Mouse (Mus musculus) thymus, adult 2 months (tissue): ENCODE measurements at regions not wholly inside any gene's neighbourhood (a gene's known extent, or its start where the extent isn't known, plus 50 kb on each side); places are given as distances from the start of the nearest gene placed in this dataset.

Experiments
- CTCF ChIP-seq: fragments of 200-500 bp; IDR thresholded peaks from 2 replicates; pipeline ENCODE4 v1.5.1; 2012; ENCODE audit warnings: mild to moderate bottlenecking, control low read depth, low read length, moderate library complexity, borderline replicate concordance; ENCODE audit not compliant: control insufficient read depth, poor library complexity, insufficient read depth; ENCODE audit errors: extremely low read depth
- POLR2A ChIP-seq: fragments of 200-500 bp; IDR thresholded peaks from 2 replicates; pipeline ENCODE4 v1.6.1; 2012; ENCODE audit warnings: mild to moderate bottlenecking, low read length, control low read depth, moderate library complexity; ENCODE audit not compliant: control insufficient read depth, poor library complexity, insufficient read depth; ENCODE audit errors: extremely low read depth

DNA sequence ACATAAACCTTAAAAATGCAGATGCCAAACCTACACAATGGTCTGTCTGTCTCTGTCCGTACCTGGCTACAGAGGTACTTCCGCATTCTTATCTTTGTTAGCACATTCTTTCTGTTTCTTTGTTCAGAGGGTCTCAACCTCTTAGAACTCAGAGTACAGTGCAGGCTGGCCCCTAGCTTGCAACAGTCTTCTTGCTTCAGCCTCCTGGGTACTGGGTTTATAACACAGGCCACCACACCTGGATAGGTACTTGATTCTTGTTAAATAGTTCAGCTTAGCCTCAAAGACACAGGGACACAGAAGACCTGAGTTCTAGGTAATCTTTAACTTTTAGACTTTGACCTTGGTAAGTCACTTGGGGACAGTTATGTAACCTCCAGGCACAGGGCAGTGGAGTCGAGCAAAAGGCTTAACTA, 60.5 kb upstream of the Dlx2 start:
- TF ChIP-seq POLR2A (no peak), CTCF (no peak)
